Mouse (Mus musculus): ENCODE data around the gene Aig1. TPM values are rescaled to one million over a fixed set of nuclear protein-coding genes. Genes with fewer than 3 reads are reported as not detected.
"Not testable (repeated sequence)": the region's sequence is repeated elsewhere in the genome, so short reads cannot be mapped to it uniquely, and the experiment has no call there.

The Aig1 gene
- 22.9 and 23.2 TPM in 2 replicates for polyA plus RNA-seq (2015; fragmentation: Nextera tagmentation; extraction: Ambion mirVana)

DNA sequence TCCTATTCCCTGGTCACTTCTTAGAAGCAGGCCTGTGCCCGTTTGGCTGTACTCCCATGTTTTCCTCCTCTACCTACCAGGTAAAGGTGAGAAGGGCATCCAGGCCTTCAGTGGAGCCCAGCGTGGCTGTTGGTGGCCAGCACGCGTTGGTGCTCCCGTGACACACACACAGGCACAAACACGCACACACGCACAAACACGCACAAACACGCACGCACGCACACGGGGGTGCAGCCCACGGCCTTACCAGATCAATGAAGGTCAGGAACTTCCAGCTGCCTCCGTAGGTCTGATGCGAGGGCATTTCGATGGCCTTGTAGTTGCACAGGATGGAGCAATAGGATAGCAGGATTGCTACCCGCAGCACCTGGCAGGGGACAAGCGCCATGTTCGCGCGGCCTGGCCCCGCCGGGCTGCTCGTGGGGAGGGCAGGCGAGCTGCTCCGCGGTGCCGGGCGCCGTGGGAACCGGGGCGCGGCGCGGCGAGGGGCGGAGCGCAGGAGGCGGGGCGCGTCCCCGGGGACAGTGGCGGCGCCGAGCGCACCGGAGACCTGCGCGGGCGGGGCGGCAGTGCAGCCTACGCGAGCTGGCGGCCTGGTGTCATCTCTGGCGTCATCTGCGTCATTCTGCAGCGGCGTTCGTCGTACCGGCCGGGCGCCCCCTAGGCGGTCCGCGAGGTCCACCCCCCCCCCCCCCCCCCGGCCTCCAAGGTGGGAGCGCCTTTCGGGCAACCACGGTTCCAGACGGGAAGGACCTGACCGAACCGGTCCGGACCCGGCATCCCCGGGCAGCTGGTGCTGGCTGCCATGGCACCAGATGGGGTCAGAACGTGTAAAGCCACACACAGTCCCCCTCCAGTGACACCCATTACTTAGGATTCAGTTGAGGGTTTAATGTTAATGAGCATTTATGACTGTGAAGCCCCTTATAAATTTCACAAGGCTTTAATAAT, at the start of gene Aig1:
Aig1 (minus strand) TSS at position 610 of the 951 bp plus-strand sequence.
- peak; percentile 82 for DNase-seq (ENCODE audit: low spot score)

DNA sequence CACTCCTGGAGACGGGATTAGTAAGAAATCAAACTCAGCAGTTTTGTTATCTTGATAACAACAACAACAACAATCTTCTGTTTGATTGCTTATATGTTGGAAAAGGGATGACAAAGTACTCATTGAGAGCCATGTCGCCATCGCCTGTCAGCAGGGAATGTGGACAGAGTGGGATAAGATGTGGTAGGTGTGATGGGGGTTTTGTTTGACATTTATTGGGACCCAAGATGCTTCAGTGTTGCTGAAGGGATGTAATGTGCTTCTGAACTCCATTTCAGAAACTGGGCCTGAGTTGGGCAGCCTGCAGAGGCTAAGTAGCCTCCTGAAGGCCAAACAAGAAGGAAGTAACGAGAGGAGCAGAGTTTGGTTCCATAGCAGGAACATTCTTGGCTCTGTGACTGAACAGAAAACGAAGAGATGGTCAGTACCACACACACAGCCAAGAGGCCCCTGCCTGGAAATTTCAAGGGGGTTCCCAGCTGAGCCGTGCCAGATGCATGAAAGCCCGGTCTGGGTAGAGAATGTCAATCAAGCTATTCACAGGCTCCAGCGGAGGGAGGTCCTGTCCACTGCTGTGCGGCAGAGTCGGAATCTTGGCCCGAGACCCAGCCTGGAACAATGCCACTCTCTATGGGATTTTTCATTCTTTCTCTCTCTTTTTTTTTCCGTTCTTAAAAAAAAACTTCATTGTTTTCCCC, 48.0 kb upstream of the Aig1 start:
- no peak for DNase-seq (ENCODE audit: low spot score)

DNA sequence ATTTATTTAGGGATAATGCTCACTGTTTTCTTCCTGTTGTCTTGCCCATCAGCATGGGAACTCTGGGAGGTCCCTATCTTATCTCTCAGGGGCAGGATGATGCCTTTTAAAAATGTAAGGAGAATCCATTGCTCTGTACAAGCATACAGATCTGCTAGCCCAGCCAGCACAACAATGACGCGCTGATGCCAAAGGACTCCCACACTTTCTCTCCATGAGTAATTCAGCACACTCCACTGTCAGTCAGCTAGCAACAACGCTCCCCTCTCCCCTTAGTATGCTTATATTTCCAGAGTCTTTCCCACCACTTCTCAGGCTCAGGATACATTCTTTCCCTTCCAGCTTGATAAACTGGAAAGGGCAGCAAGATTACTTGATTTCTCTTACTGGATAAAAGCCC, 46.4 kb upstream of the Aig1 start:
- DNase-seq (ENCODE audit: low spot score): no peak

DNA sequence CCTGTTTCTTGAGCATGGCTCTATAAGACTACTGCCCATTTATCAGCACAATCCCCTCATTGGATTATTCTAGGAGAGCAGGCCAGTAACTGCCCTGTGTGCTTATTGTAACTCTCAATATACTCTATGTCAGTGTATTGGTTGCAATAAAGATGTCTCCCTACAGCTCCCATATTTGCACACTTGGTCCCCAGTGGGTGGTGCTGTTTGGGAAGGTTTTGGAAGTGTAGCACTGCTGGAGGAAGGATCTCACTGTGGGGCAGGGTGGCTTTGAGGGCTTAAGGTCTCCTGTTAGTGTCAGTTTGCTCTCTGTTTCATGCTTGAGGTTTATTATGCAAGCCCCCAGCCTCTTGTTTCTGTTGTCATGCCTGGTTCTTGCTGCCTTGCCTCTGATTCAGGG, 44.9 kb upstream of the Aig1 start:
- peak; percentile 28 for DNase-seq (ENCODE audit: low spot score)

DNA sequence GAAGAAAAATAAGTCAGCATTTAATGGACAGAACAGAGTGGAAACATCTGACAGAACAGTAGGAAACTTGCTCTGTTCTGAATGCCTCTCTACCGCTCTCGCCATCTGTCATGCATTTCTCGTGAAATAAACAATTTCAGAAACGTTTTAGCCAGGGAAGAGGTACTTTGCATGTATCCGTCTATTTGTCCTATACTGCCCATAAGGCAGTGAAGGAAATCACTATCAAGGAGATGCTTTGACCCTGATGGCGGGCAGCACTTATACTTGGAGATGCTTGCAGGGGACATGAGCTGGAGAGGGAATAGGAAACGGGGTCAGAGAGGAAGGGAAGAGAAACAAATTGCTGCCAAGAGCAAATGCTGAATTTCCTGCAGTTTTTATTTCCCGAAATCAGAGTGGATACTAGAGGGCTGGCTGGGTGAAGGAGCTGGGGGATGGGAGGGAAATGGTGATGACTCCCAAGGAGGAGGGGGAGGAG, 37.5 kb upstream of the Aig1 start:
- DNase-seq (ENCODE audit: low spot score): no peak

DNA sequence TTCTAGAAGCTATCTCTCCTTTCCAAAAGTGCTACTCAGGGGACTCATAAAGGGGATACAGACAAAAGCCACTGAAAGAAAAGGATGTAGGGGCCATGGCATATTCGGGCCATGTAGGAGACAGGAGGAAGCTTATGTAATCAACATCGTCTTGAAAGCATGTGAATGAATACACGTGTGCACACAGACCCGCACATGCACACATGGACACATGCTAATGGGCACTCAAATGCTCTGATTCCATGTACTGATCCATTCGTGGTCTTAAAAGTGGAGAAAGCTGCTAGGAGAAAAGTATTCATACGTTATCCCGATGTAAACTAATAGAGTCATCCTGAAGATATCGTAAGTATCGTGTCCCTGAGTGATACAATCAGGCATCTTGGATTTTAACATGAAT, 36.8 kb upstream of the Aig1 start:
- DNase-seq (ENCODE audit: low spot score): no peak

DNA sequence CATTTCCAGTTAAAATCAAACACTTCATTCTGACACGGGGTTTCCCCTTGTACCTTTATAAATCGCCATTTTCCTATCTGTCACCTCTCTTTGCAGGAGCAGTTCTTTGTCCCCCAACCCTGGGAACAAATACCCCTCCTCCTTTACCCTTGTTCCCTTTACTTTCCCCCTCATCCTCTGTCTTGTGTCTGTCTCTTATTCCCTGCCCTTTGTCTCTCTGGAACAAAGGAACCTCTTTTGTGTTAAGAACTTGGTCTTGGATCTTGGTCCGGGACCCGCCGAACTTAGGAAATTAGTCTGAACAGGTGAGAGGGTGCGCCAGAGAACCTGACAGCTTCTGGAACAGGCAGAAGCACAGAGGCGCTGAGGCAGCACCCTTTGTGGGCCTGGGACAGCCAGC, 24.0 kb upstream of the Aig1 start:
- DNase-seq (ENCODE audit: low spot score): not testable (repeated sequence)

DNA sequence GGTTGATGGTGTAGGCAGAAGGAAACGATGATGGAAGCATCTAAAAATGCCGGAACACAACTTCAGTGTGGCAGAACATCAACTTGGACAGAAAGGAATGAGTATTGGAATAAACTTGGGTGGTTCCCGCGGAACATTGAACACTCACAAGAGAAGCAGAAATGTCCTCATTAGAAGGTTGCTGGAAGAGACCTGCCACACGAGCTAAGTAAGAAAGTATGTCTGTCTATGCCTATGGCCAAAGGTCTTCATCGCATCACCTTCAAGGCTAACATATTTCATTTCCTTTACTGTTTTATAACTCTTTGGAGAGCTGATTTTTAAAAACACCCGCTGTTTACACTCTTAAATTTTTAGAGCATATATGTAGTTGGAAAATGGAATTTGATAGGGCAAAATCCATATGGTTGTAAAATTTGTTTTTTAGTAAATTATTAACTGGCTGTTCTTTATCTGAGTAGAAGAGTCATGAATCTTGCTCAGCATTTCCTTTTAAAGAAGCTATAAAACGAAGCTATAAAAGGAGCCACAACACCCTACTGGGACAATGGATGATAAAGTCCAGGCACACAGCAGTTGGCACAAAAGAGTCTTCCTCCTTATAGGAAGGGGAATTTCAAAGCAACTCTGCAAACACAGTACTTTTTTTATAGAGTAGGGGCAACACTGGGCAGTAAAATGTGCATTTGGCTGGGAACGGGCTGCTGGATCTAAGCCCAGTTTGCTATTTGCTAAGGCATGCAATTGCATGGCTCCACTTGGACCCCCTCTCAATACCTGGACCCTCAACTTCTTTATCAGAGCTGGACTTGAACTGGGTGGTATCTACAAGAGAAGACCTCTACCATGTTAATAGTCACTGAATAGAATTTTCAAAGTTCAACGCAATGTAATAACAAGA, 14.4 kb upstream of the Aig1 start:
- no peak for DNase-seq (ENCODE audit: low spot score)

DNA sequence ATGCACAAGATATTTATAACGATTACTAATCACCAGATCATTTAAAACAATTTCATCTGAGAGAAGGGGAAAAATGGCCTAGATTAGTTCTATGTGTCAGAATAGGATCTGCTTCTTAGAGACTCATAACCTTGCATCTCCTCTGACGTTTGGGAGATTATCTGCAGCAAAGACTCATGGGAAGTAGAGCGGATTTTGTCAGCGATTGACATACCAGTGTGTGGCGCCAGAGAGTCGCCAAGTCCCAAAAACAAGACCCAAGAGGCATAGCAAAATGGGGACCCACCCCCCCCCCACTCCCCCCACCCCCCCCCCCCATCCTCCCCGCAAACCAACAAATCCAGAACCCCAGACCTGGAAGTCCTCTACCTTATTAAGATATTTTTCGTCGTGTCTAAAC, 13.7 kb upstream of the Aig1 start:
- peak; percentile 45 for DNase-seq (ENCODE audit: low spot score)

DNA sequence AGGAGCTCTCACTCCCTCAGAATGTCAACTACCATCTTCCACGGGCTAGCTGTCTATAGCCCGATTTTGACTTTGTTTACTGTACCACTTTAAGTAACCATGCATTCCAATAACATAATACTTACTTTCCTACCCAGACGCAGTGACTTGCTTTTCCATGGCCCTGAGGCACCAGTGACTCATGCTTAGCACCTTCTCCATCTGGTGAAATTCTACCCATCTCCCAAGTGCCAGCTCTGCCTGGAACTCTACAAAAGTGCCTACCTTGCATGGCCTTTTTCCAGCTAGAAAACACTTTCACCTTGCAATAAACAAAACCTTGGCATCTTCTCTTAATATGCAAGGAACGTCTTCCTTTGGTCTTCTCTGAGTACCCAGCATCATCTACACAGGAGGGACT, 9.9 kb upstream of the Aig1 start:
- no peak for DNase-seq (ENCODE audit: low spot score)

DNA sequence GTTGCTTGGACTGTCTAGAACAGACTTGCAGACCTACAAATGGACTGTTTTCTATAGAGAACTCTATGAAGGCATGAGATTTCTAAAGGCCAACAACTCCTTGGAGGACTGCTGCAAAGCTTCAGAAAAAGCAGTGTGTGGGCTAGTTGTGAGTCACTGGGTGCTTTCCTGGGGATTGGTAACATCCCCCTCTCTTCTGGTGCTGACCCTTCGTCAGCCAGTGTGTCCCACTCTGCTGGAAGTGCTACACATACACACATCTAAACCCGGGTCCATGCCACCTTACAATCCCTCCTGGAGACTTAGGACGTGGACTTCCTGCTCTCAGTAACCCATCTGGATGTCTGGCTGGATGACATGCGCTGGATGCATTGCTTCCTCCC, 6.2 kb upstream of the Aig1 start:
- DNase-seq (ENCODE audit: low spot score): no peak

DNA sequence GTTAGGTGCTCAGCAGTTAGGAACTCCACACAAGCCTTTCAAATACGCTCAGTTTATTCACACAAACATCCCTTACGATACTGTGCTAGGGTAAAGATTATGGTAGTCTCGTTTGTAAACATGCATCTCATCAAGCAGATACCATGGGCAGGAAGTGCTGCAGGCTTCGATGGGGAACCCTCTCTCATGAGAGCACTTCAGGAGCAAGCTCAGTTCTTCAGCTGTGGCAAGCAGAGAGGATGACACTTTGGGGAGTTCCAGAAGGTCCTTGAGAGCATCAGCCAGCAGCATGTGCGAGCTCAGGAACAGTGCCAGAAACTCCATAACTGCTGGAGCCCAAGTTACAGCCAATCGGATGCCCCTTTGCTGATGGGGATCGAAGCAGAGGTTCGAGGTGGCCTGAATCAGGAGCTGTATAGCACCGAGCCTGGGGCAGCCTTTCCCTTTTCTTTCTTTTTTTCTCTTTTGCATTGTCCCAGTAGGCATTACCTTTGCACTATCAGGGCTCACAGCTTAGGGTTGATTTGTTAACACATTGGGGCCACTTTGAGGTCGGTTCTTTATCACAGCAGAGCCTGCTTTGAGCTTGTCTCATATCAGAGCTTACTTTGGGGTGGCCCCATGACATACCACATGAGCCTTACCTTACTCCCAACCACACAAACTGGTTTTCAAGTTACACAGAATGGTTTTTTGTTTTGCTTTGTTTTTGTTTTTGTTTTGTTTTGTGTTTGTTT, 5.7 kb upstream of the Aig1 start:
- no peak for DNase-seq (ENCODE audit: low spot score)

DNA sequence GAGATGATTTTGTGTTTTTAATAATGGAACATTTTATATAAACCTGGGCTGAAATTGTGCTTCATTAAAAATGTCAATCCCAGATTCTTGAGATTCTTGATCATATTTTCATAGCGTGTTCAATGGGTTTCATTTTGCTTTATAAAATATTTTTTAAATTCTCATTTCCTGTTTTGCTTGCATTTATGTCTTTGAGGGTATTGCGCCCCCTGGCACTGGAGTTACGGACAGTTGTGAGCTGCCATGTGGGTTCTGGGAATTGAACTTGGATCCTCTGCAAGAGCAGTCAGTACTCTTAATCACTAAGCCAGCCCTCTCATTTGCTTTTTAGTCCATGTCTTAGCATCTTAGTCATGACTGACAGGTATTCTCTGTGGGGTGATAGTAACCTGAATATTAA, 1.8 kb upstream of the Aig1 start:
- DNase-seq (ENCODE audit: low spot score): no peak

DNA sequence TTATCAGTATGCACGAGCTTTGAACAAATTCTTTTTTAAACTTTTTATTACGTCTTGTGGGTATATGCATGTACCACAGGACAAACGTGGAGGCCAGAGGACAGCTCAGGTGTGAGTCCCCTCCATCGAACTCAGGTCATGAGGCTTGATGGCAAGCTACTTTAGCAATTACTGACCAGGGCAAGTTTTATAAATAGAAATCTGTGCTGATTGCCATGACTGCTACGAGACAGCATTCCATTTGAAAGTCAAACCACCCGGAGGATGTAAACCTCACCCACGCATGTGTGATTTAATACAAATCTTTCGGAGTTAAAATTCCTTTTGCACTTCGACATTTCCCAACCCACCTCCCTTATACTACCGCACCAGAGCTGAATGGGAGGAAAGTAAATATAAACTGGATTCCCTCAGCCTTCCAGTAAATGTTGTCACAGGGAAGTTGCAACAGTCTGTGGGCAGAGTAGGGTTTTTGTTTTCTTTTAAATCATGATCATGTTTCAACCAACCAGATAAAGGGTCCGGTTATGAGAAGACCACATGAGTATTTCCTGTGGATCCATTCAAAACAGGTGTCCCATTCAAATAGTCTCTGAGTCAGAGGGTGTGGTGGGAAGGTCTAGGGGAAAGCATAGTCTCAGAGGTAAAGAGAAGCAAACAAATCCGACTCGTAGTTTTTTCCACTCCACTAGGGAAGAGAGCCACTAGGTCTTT, 699 bp upstream of the Aig1 start:
- DNase-seq (ENCODE audit: low spot score): no peak

DNA sequence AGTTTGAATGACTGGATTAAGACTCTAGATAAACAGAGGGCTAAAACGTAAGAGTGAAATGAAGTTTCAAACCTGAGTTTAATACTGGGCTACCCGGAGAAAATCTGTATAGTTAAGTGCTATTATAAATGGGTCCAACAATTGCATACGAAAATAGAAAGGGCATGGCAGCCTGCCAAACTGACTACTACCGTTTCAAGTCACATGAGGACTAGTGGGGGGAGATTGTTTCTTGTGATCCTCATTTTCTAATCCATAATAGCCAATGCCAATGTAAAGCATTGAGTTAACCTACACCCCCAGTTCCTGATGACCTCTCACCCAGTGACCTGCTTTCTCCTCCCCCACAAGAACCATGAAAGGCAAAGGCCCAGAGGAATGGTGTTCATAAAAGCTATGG, 2.4 kb downstream of the Aig1 start:
- DNase-seq (ENCODE audit: low spot score): no peak

DNA sequence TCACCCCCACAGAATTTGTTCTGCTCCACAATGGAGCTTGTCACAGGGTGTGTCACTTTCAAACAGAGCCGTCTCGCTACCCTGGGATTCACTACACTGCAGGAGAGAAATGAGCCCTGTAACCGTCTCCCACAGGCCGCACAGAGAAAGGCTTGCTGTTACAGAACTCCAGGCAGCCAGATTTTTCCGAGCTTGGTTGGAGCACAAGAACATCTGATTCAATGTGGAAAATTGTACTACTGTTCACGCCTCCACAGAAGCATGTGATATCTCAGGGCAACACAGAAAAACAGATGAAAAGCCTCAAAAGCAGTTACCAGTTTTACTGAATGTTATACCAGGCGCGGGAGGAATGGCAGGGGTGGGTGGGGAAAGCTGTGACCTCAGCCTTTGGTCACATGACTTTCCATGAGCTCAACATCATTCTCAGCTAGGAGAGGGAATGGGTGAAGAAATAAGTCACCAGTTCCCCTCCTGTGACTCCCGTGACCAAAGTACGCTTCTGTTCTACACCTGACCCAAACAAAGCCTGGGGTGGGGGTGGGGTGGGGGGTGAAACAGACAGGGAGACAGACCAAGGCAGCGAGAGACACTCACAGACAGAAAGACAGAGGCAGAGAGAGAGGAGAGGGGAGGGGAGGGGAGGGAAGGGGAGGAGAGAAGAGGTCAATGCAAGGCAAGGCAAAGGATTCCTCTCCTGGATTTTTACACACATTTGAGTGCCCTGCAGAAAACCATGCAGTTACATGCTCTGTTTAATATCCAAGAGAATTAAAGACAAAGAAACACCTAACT, 7.5 kb downstream of the Aig1 start:
- DNase-seq (ENCODE audit: low spot score): no peak

DNA sequence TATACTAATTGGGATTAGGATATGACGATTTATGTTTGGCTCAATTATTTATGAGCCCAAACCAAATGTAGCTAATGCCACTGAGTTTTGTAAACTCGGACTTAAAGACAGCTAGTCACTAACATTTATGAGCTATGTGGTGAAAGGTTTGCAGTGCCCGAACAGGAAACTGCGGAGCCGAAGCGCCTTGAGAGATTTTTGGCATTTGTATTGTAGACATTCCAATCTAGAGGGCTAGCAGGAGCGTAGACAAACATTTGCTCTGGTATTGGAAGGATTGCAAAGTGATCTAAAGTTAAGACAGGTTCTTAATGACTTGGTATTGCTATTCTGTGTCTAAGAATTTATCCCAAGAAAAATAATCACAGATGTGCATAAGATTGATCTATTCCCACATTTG, 12.3 kb downstream of the Aig1 start:
- no peak for DNase-seq (ENCODE audit: low spot score)

DNA sequence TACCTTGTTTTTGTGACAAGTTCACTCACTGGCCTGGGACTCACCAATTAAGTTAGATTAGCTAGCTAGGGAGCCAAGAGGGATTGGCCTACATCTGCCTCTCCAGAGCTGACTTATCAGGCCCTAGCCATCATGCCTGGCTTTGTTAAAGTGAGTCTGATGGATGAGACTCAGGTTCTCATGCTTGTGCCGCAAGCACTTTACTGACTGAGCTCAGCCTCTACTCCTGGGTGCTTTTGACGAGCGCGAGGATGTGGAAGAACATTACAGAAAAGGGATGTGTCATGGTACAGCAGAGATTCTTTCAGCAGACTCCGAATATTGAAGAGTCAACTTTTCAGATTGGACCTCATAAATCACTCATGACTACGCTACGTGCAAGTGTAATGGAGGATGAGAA, 12.8 kb downstream of the Aig1 start:
- DNase-seq (ENCODE audit: low spot score): no peak

DNA sequence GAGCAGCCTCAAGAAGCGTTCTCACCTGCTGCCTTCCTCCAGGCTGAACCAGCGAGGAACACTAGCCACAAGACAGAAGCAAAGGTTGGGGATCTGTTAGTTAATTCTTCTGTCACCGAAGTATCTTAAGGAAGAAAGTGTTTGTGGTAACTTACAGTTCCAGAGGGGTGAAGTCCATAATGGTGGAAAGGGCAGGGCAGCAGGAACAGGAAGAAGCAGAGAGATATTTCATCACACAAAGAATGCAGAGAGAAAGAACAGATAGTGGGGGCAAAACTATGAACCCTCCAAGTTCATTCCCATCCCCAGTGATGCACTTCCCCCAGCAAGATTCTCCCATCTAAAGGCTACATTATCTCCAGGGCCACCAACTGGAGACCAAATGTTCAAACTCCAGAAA, 13.7 kb downstream of the Aig1 start:
- DNase-seq (ENCODE audit: low spot score): no peak
